Mouse (Mus musculus) frontal cortex, adult (tissue): ENCODE measurements around the gene Nhlrc2.
A peak's percentile ranks its signal among the peaks of the same experiment; 100 is the strongest.

Experiments
- ATAC-seq: cut with Nextera tagmentation; 2 replicates; pipeline ENCODE4 v1.9.2; 2017; ENCODE audit warnings: mild to moderate bottlenecking, moderate library complexity, mixed read lengths; ENCODE audit not compliant: low TSS enrichment

Gene Nhlrc2

GRCm38 (mm10) chr19:56621876-56622275 lies 73.8 kb downstream of the Nhlrc2 start:
- no peak for ATAC-seq

GRCm38 (mm10) chr19:56627881-56628472 lies 79.9 kb downstream of the Nhlrc2 start:
- ATAC-seq: no peak

GRCm38 (mm10) chr19:56629647-56630046 lies 81.6 kb downstream of the Nhlrc2 start:
- ATAC-seq: no peak

GRCm38 (mm10) chr19:56631017-56631416 lies 83.0 kb downstream of the Nhlrc2 start:
- ATAC-seq: peak; percentile 69; the same call in 1 of the 2 replicates

- no peak for ATAC-seq
These were observed 83.4 kb downstream of the Nhlrc2 start for GRCm38 (mm10) chr19:56631451-56631901.

- peak; percentile 34 for ATAC-seq
These were observed 89.1 kb downstream of the Nhlrc2 start for GRCm38 (mm10) chr19:56637035-56637683.

- ATAC-seq: peak; percentile 44
These were observed 89.6 kb downstream of the Nhlrc2 start for GRCm38 (mm10) chr19:56637684-56638049.

GRCm38 (mm10) chr19:56647451-56648120 lies 99.5 kb downstream of the Nhlrc2 start:
- ATAC-seq: peak; percentile 88

GRCm38 (mm10) chr19:56651262-56651661 lies 103.2 kb downstream of the Nhlrc2 start:
- no peak for ATAC-seq

GRCm38 (mm10) chr19:56652034-56652962 lies 104.2 kb downstream of the Nhlrc2 start:
- ATAC-seq: no peak
